Mouse (Mus musculus) liver, embryonic 16.5 days (tissue): Measurements from ENCODE around the gene Tet2. TPM values are rescaled to one million over a fixed set of nuclear protein-coding genes. Genes with fewer than 3 reads are reported as not detected.

Experiments
- ATAC-seq: fragments of 200-750 bp; cut with Nextera tagmentation; 2 replicates; pipeline ENCODE4 v1.8.0; 2017; ENCODE audit warnings: low read depth, mild to moderate bottlenecking, moderate number of reproducible peaks, moderate library complexity
- H3K27ac ChIP-seq: fragments of 300-500 bp; sonication (generic); 2 replicates; pipeline ENCODE4 v1.5.1; 2014; ENCODE audit warnings: mild to moderate bottlenecking, low read length
- H3K27me3 ChIP-seq: fragments of 300-500 bp; sonication (generic); 2 replicates; pipeline ENCODE4 v1.6.1; 2014; ENCODE audit warnings: low read depth, low read length, mixed read lengths; ENCODE audit not compliant: control insufficient read depth, insufficient read depth
- H3K36me3 ChIP-seq: fragments of 300-500 bp; sonication (generic); 2 replicates; pipeline ENCODE4 v1.6.1; 2014; ENCODE audit warnings: mild to moderate bottlenecking; ENCODE audit not compliant: control insufficient read depth, insufficient read depth
- H3K4me1 ChIP-seq: fragments of 300-500 bp; sonication (generic); 2 replicates; pipeline ENCODE4 v1.6.1; 2014; ENCODE audit warnings: low read depth, low read length, mixed read lengths; ENCODE audit not compliant: control insufficient read depth
- H3K4me2 ChIP-seq: fragments of 300-500 bp; sonication (generic); 2 replicates; pipeline ENCODE4 v1.6.1; 2014; ENCODE audit warnings: low read depth, low read length, mixed read lengths
- H3K4me3 ChIP-seq: fragments of 300-500 bp; sonication (generic); 2 replicates; pipeline ENCODE4 v1.5.1; 2014; ENCODE audit warnings: low read depth, mild to moderate bottlenecking, low read length
- H3K9ac ChIP-seq: fragments of 300-500 bp; sonication (generic); 2 replicates; pipeline ENCODE4 v1.6.1; 2014; ENCODE audit warnings: low read depth, low read length
- H3K9me3 ChIP-seq: fragments of 300-500 bp; sonication (generic); replicated peaks from 2 replicates; pipeline ENCODE4 v1.6.1; 2016; ENCODE audit warnings: low read length; ENCODE audit not compliant: control insufficient read depth
- WGBS: fragments of 180-500 bp; shearing (Covaris S2); extraction: QIAGEN DNeasy Blood & Tissue Kit; methylation state at CpG from one replicate; pipeline ENCODE4 v1.1.7; 2014; ENCODE audit not compliant: insufficient replicate concordance; 5-methylcytosine and 5-hydroxymethylcytosine counted together
- polyA plus RNA-seq: library from polyadenylated mRNA; unstranded; fragments of >200 nt; fragmentation: Nextera tagmentation; extraction: Ambion mirVana; gene quantifications from 2 replicates; pipeline ENCODE4 v1.2.1, GENCODE M21; 2015

Gene Tet2
- polyA plus RNA-seq, 1 experiment from 2014 or later: 3.0 TPM

- Histone ChIP-seq H3K4me2 (no peak overlapping the region), H3K27me3 (no peaks in the 10 kb centered on the region), H3K9me3 (no peaks in the 10 kb centered on the region), H3K4me1 (no peaks in the 10 kb centered on the region), H3K9ac (no peak overlapping the region), H3K36me3 (no peaks in the 10 kb centered on the region), H3K27ac (no peak overlapping the region), H3K4me3 (no peak overlapping the region)
- 78% methylated on average over 2 of the region's 2 CpGs for WGBS
- ATAC-seq: no peak
Observed at GRCm38 (mm10) chr3:133491370-133491769, 53.6 kb downstream of the Tet2 start.

GRCm38 (mm10) chr3:133488022-133488725, 56.8 kb downstream of the Tet2 start:
- no peaks in the 10 kb centered on the region for H3K27me3 ChIP-seq
- H3K4me3 ChIP-seq: no peak overlapping the region
- ATAC-seq: no peak
- H3K9me3 ChIP-seq: no peaks in the 10 kb centered on the region
- H3K4me1 ChIP-seq: no peaks in the 10 kb centered on the region
- 76% methylated on average over 13 of the region's 13 CpGs for WGBS
- no peak overlapping the region for H3K4me2 ChIP-seq
- H3K9ac ChIP-seq: no peak overlapping the region
- peaks cover 2% of the 10 kb centered on the region; the same call in 1 of the 2 replicates for H3K36me3 ChIP-seq
- H3K27ac ChIP-seq: no peak overlapping the region

- Histone ChIP-seq H3K9me3 (no peaks in the 10 kb centered on the region), H3K27ac (no peak overlapping the region), H3K4me3 (no peak overlapping the region), H3K9ac (no peak overlapping the region), H3K36me3 (peaks cover 2% of the 10 kb centered on the region; the same call in 1 of the 2 replicates), H3K4me2 (no peak overlapping the region), H3K27me3 (no peaks in the 10 kb centered on the region), H3K4me1 (no peaks in the 10 kb centered on the region)
- WGBS: 69% methylated on average over 1 of the region's 1 CpGs
- ATAC-seq: no peak
Observed at GRCm38 (mm10) chr3:133482887-133483286, 62.1 kb downstream of the Tet2 start.

- Histone ChIP-seq H3K9me3 (no peaks in the 10 kb centered on the region), H3K36me3 (peaks cover 3% of the 10 kb centered on the region)
Observed at GRCm38 (mm10) chr3:133478987-133479386, 66.0 kb downstream of the Tet2 start.

GRCm38 (mm10) chr3:133473781-133474180, 71.2 kb downstream of the Tet2 start:
- no peak overlapping the region for H3K9ac ChIP-seq
- no peak for ATAC-seq
- peaks cover 9% of the 10 kb centered on the region for H3K36me3 ChIP-seq
- no peak overlapping the region for H3K27ac ChIP-seq
- no peaks in the 10 kb centered on the region for H3K4me1 ChIP-seq
- no peaks in the 10 kb centered on the region for H3K9me3 ChIP-seq
- H3K4me2 ChIP-seq: no peak overlapping the region
- H3K4me3 ChIP-seq: no peak overlapping the region
- H3K27me3 ChIP-seq: no peaks in the 10 kb centered on the region
- 59% methylated on average over 1 of the region's 1 CpGs for WGBS

More at GRCm38 (mm10) chr3:133478987-133479386, 66.0 kb downstream of the Tet2 start:
- H3K4me1 ChIP-seq: no peaks in the 10 kb centered on the region
- no peaks in the 10 kb centered on the region for H3K27me3 ChIP-seq
- no peak overlapping the region for H3K4me2 ChIP-seq
- no peak for ATAC-seq
- WGBS: 57% methylated on average over 3 of the region's 3 CpGs
- H3K27ac ChIP-seq: no peak overlapping the region
- no peak overlapping the region for H3K4me3 ChIP-seq
- no peak overlapping the region for H3K9ac ChIP-seq

GRCm38 (mm10) chr3:133471101-133471500, 73.8 kb downstream of the Tet2 start:
- H3K27ac ChIP-seq: no peak overlapping the region
- H3K9me3 ChIP-seq: no peaks in the 10 kb centered on the region
- H3K4me2 ChIP-seq: no peak overlapping the region
- no peak overlapping the region for H3K4me3 ChIP-seq
- no peak for ATAC-seq
- no peak overlapping the region for H3K9ac ChIP-seq
- 73% methylated on average over 4 of the region's 4 CpGs for WGBS
- H3K4me1 ChIP-seq: no peaks in the 10 kb centered on the region
- peaks cover 28% of the 10 kb centered on the region for H3K36me3 ChIP-seq
- no peaks in the 10 kb centered on the region for H3K27me3 ChIP-seq

GRCm38 (mm10) chr3:133468883-133469282, 76.1 kb downstream of the Tet2 start:
- Histone ChIP-seq H3K27ac (no peak overlapping the region), H3K9me3 (no peaks in the 10 kb centered on the region), H3K4me2 (no peak overlapping the region), H3K36me3 (peaks cover 25% of the 10 kb centered on the region), H3K9ac (no peak overlapping the region), H3K4me3 (no peak overlapping the region), H3K27me3 (no peaks in the 10 kb centered on the region), H3K4me1 (no peaks in the 10 kb centered on the region)
- ATAC-seq: no peak
- 85% methylated on average over 7 of the region's 7 CpGs for WGBS

GRCm38 (mm10) chr3:133463233-133463632, 81.7 kb downstream of the Tet2 start:
- H3K9me3 ChIP-seq: no peaks in the 10 kb centered on the region
- 62% methylated on average over 3 of the region's 3 CpGs for WGBS

GRCm38 (mm10) chr3:133462485-133462884, 82.5 kb downstream of the Tet2 start:
- no peak for ATAC-seq

More at GRCm38 (mm10) chr3:133463233-133463632, 81.7 kb downstream of the Tet2 start:
- no peak overlapping the region for H3K4me2 ChIP-seq
- no peaks in the 10 kb centered on the region for H3K4me1 ChIP-seq
- H3K27me3 ChIP-seq: no peaks in the 10 kb centered on the region
- ATAC-seq: no peak
- no peak overlapping the region for H3K4me3 ChIP-seq
- H3K9ac ChIP-seq: no peak overlapping the region
- H3K27ac ChIP-seq: no peak overlapping the region
- peaks cover 16% of the 10 kb centered on the region for H3K36me3 ChIP-seq

More at GRCm38 (mm10) chr3:133462485-133462884, 82.5 kb downstream of the Tet2 start:
- WGBS: 75% methylated on average over 6 of the region's 6 CpGs
- Histone ChIP-seq H3K27me3 (no peaks in the 10 kb centered on the region), H3K4me2 (no peak overlapping the region), H3K36me3 (peaks cover 11% of the 10 kb centered on the region), H3K27ac (no peak overlapping the region), H3K9ac (no peak overlapping the region), H3K9me3 (no peaks in the 10 kb centered on the region), H3K4me1 (no peaks in the 10 kb centered on the region), H3K4me3 (no peak overlapping the region)
